Mouse (Mus musculus) hindbrain, postnatal 0 days (tissue): ENCODE results near the gene Ctrc. TPM values are rescaled to one million over a fixed set of nuclear protein-coding genes. Genes with fewer than 3 reads are reported as not detected.

Experiments used
- ATAC-seq: fragments of 200-750 bp; cut with Nextera tagmentation; 2 replicates; pipeline ENCODE4 v1.8.0; 2017; ENCODE audit warnings: mild to moderate bottlenecking, moderate TSS enrichment, moderate library complexity
- DNase-seq: peaks from one replicate; pipeline ENCODE4 v3.0.0-alpha.2; 2015; ENCODE audit warnings: low spot score
- H3K27ac ChIP-seq: fragments of 300-500 bp; sonication (generic); 2 replicates; pipeline ENCODE4 v1.5.1; 2014; ENCODE audit warnings: mild to moderate bottlenecking
- H3K27me3 ChIP-seq: fragments of 300-500 bp; sonication (generic); 2 replicates; pipeline ENCODE4 v1.6.1; 2014; ENCODE audit warnings: low read length, mixed read lengths; ENCODE audit not compliant: insufficient read depth
- H3K36me3 ChIP-seq: fragments of 300-500 bp; sonication (generic); 2 replicates; pipeline ENCODE4 v1.6.1; 2014; ENCODE audit warnings: low read length, mixed read lengths; ENCODE audit not compliant: insufficient read depth
- H3K4me1 ChIP-seq: fragments of 300-500 bp; sonication (generic); 2 replicates; pipeline ENCODE4 v1.6.1; 2014; ENCODE audit warnings: antibody characterized with exemption, low read length, mixed read lengths; ENCODE audit not compliant: insufficient read depth
- H3K4me2 ChIP-seq: fragments of 300-500 bp; sonication (generic); 2 replicates; pipeline ENCODE4 v1.6.1; 2014; ENCODE audit warnings: low read depth, mild to moderate bottlenecking, low read length, moderate library complexity, mixed read lengths
- H3K4me3 ChIP-seq: fragments of 300-500 bp; sonication (generic); 2 replicates; pipeline ENCODE4 v1.5.1; 2014; ENCODE audit warnings: low read length
- H3K9ac ChIP-seq: fragments of 300-500 bp; sonication (generic); replicated peaks from 2 replicates; pipeline ENCODE4 v1.6.1; 2014; ENCODE audit warnings: mild to moderate bottlenecking, low read length, moderate library complexity, mixed read lengths
- H3K9me3 ChIP-seq: fragments of 300-500 bp; sonication (generic); 2 replicates; pipeline ENCODE4 v1.6.1; 2016; ENCODE audit warnings: low read length, mixed read lengths
- CTCF ChIP-seq: IDR thresholded peaks from 2 replicates; pipeline ENCODE4 v1.5.1; 2016; ENCODE audit warnings: antibody characterized with exemption, control low read depth, low read depth
- WGBS: fragments of 180-500 bp; shearing (Covaris S2); extraction: QIAGEN DNeasy Blood & Tissue Kit; methylation state at CpG from one replicate; pipeline ENCODE4 v1.1.7; 2014; 5-methylcytosine and 5-hydroxymethylcytosine counted together
- polyA plus RNA-seq: library from polyadenylated mRNA; unstranded; fragments of >200 nt; fragmentation: Nextera tagmentation; extraction: Ambion mirVana; gene quantifications from 2 replicates; pipeline ENCODE4 v1.2.1, GENCODE M21; 2015
- total RNA-seq: library from RNA; depleted of rRNA; stranded (reverse); fragments of >200 nt; gene quantifications from 2 replicates; pipeline ENCODE4 v1.2.3, GENCODE M21; 2014

The Ctrc gene
- total and polyA plus RNA-seq, 2 experiments from 2014 or later = not detected

- TF ChIP-seq CTCF = no peak
- no peak for DNase-seq
- peaks cover 6% of the 10 kb centered on the region for H3K4me1 ChIP-seq
- H3K4me2 ChIP-seq = no peak overlapping the region
- H3K4me3 ChIP-seq = no peak overlapping the region
- 80% methylated on average over 4 of the region's 4 CpGs for WGBS
- H3K36me3 ChIP-seq = no peaks in the 10 kb centered on the region
- ATAC-seq = no peak
- no peak overlapping the region for H3K9ac ChIP-seq
- H3K27ac ChIP-seq = no peak overlapping the region
- no peaks in the 10 kb centered on the region for H3K27me3 ChIP-seq
- H3K9me3 ChIP-seq = no peaks in the 10 kb centered on the region
These were observed 49.2 kb downstream of the Ctrc start for GRCm38 (mm10) chr4:141796954-141797353.

GRCm38 (mm10) chr4:141796356-141796755, 49.8 kb downstream of the Ctrc start:
- no peak for DNase-seq
- H3K9ac ChIP-seq = no peak overlapping the region
- H3K36me3 ChIP-seq = no peaks in the 10 kb centered on the region
- no peak overlapping the region for H3K4me2 ChIP-seq
- TF ChIP-seq CTCF = no peak
- H3K4me3 ChIP-seq = no peak overlapping the region
- ATAC-seq = no peak
- H3K27me3 ChIP-seq = no peaks in the 10 kb centered on the region
- H3K4me1 ChIP-seq = peaks cover 6% of the 10 kb centered on the region
- no peak overlapping the region for H3K27ac ChIP-seq
- WGBS = 89% methylated on average over 7 of the region's 7 CpGs
- H3K9me3 ChIP-seq = no peaks in the 10 kb centered on the region

GRCm38 (mm10) chr4:141794152-141794535, 52.0 kb downstream of the Ctrc start:
- Histone ChIP-seq H3K27ac (peak overlapping the region; percentile 94), H3K9me3 (no peaks in the 10 kb centered on the region), H3K27me3 (no peaks in the 10 kb centered on the region), H3K9ac (peak overlapping the region; percentile 68), H3K4me3 (peak overlapping the region; percentile 72), H3K4me2 (peak overlapping the region; percentile 65), H3K36me3 (no peaks in the 10 kb centered on the region), H3K4me1 (peaks cover 11% of the 10 kb centered on the region)
- no peak for ATAC-seq
- DNase-seq = no peak
- TF ChIP-seq CTCF = no peak
- WGBS = 8% methylated on average over 5 of the region's 5 CpGs

GRCm38 (mm10) chr4:141793282-141794151, 52.6 kb downstream of the Ctrc start, which contains the start of gene Casp9:
Casp9 (plus strand) TSS chr4:141793612.
- peak; percentile 96 for DNase-seq
- under 1% methylated on average over 67 of the region's 80 CpGs for WGBS
- no peak for TF ChIP-seq CTCF
- Histone ChIP-seq H3K9ac (peak within 1 kb of the TSS; percentile 68), H3K4me1 (peaks cover 11% of the 10 kb centered on the region), H3K36me3 (no peaks in the 10 kb centered on the region), H3K9me3 (no peaks in the 10 kb centered on the region), H3K4me2 (peak within 1 kb of the TSS; percentile 65), H3K4me3 (peak within 1 kb of the TSS; percentile 72), H3K27me3 (no peaks in the 10 kb centered on the region), H3K27ac (peak within 1 kb of the TSS; percentile 94)
- peak; percentile 84 for ATAC-seq

- H3K4me2 ChIP-seq = peak overlapping the region; percentile 65
- no peaks in the 10 kb centered on the region; the same call in 1 of the 2 replicates for H3K36me3 ChIP-seq
- no peak for ATAC-seq
- no peak for DNase-seq
- peak overlapping the region; percentile 72 for H3K4me3 ChIP-seq
- TF ChIP-seq CTCF = no peak
- WGBS = 10% methylated on average over 10 of the region's 10 CpGs
- peak overlapping the region; percentile 94 for H3K27ac ChIP-seq
- H3K27me3 ChIP-seq = no peaks in the 10 kb centered on the region
- no peaks in the 10 kb centered on the region for H3K9me3 ChIP-seq
- H3K4me1 ChIP-seq = peaks cover 11% of the 10 kb centered on the region
- H3K9ac ChIP-seq = peak overlapping the region; percentile 68
These were observed 53.4 kb downstream of the Ctrc start for GRCm38 (mm10) chr4:141792554-141793281.

GRCm38 (mm10) chr4:141791951-141792350, 54.2 kb downstream of the Ctrc start:
- no peak overlapping the region for H3K4me3 ChIP-seq
- no peak for TF ChIP-seq CTCF
- no peak overlapping the region for H3K9ac ChIP-seq
- DNase-seq (no peak), ATAC-seq (no peak)
- 92% methylated on average over 8 of the region's 8 CpGs for WGBS
- H3K9me3 ChIP-seq = no peaks in the 10 kb centered on the region
- peaks cover 11% of the 10 kb centered on the region for H3K4me1 ChIP-seq
- no peaks in the 10 kb centered on the region; the same call in 1 of the 2 replicates for H3K36me3 ChIP-seq
- peak overlapping the region; percentile 94; the same call in 1 of the 2 replicates for H3K27ac ChIP-seq
- no peaks in the 10 kb centered on the region for H3K27me3 ChIP-seq
- no peak overlapping the region for H3K4me2 ChIP-seq
